Comparison of ENCODE assay signal across 12 mouse cellular contexts in the genomic region with DNA sequence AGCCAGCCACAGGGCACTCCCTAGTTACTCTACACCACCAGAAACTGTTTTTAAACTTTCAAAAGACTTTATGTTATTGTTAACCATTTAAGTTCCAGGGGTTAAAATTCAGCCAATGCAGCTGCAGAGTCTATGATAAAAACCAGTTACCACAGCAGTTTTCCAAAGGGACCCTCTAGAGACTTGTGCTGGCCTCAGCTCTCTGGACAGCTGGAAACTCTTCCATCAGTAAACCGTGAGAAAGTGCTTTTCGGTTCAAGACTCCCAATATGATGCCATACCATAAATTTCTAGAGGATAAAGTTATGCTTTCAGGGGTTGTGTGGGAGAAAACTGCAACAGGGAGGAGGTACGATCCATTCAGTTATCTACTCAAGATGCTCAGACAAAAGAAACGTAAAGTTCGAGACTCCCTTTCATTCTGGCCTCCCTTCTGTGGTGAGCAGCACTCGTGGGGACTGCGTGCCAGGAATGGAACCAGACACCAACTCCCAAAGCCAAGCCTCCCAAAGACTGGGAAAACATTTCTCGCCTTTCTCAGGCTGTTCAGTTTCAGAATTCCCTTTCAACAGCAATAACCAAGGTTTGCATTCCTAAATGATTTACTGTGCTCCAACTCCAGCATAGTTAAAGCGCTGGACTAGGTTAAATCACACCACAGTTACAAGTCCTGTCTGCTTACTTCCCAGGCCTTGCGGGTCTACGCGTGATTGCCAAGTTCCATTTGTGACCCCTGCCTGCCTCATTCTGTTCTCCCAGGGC. TPM values are rescaled to one million over a fixed set of nuclear protein-coding genes. Genes with fewer than 3 reads are reported as not detected.
DNase-seq lines count a peak whose midpoint lies in the region; ATAC-seq lines count a peak whose summit lies in the region.
"Had no signal": no experiment of that assay in that cellular context is flagged by ENCODE, and none has a peak within 500 bp of the region (broad histone marks: within the 10 kb centered on the region; RNA-seq: fewer than 3 reads in every experiment).

No protein-coding gene starts in this region.

- WGBS in lung, embryonic 16.5 days, result 58% methylated on average over 12 of the region's 12 CpGs
- 64% methylated on average over 12 of the region's 12 CpGs for WGBS in heart, embryonic 15.5 days

- no peak overlapping the region for H3K4me3 ChIP-seq in lung, embryonic 16.5 days (ENCODE audit: low read length)
- H3K4me3 ChIP-seq in heart, embryonic 15.5 days, result no peak overlapping the region
- H3K4me3 ChIP-seq: liver, embryonic 12.5 days had no signal

- no peak overlapping the region for H3K4me2 ChIP-seq in lung, embryonic 16.5 days (ENCODE audit: low read depth, low read length)
- no peak overlapping the region for H3K4me2 ChIP-seq in heart, embryonic 15.5 days
- H3K4me2 ChIP-seq: liver, embryonic 12.5 days had no signal

- no peaks in the 10 kb centered on the region for H3K27me3 ChIP-seq in lung, embryonic 16.5 days (ENCODE audit: control insufficient read depth, insufficient read depth, low read depth, low read length)
- no peaks in the 10 kb centered on the region for H3K27me3 ChIP-seq in heart, embryonic 15.5 days
- H3K27me3 ChIP-seq: liver, embryonic 12.5 days had no signal

- no peak overlapping the region for H3K9ac ChIP-seq in lung, embryonic 16.5 days (ENCODE audit: low read length)
- no peak overlapping the region for H3K9ac ChIP-seq in heart, embryonic 15.5 days
- H3K9ac ChIP-seq: liver, embryonic 12.5 days had no signal

- H3K9me3 ChIP-seq in lung, embryonic 16.5 days (ENCODE audit: control insufficient read depth, low read length), result no peaks in the 10 kb centered on the region
- H3K9me3 ChIP-seq in heart, embryonic 15.5 days (replicated peaks), result no peaks in the 10 kb centered on the region
- H3K9me3 ChIP-seq: G1E; liver, embryonic 12.5 days had no signal

- H3K36me3 ChIP-seq in lung, embryonic 16.5 days (ENCODE audit: control insufficient read depth, insufficient read depth, low read length), result 0 out of 2 replicates have a peak, but pooled peaks cover 4% of the 10 kb centered on the region
- peaks cover 25% of the 10 kb centered on the region for H3K36me3 ChIP-seq in heart, embryonic 15.5 days

- H3K4me1 ChIP-seq in lung, embryonic 16.5 days (replicated peaks; ENCODE audit: control insufficient read depth, insufficient read depth, low read length), result peaks cover 10% of the 10 kb centered on the region
- 0 out of 2 replicates have a peak, but pooled peaks cover 4% of the 10 kb centered on the region for H3K4me1 ChIP-seq in heart, embryonic 15.5 days (replicated peaks)
- H3K4me1 ChIP-seq: liver, embryonic 12.5 days had no signal

- no peak for DNase-seq in lung, postnatal 4 days
- peak; percentile 57 for DNase-seq in forelimb bud, embryonic 11.5 days (ENCODE audit: low read depth, low spot score)
- DNase-seq in skeletal muscle tissue, adult 2 months (ENCODE audit: low read depth, low spot score), result peak; percentile 58
- no peak for DNase-seq in embryo, embryonic 10.5 days (ENCODE audit: low spot score)
- DNase-seq in urinary bladder, postnatal 10 days (ENCODE audit: low spot score), result no peak
- DNase-seq: right cerebral cortex, postnatal 25 days; thymus, postnatal 14 days had no signal

- peak overlapping the region; percentile 56 for H3K27ac ChIP-seq in lung, embryonic 16.5 days (ENCODE audit: low read length)
- peak overlapping the region; percentile 66 for H3K27ac ChIP-seq in heart, embryonic 15.5 days
- H3K27ac ChIP-seq: liver, embryonic 12.5 days had no signal

- ATAC-seq in lung, embryonic 16.5 days (ENCODE audit: low read depth), result peak; percentile 76
- ATAC-seq in heart, embryonic 15.5 days (replicated peaks; ENCODE audit: insufficient number of reproducible peaks, insufficient read depth, low FRiP score, low read depth), result peak; percentile 72
- ATAC-seq: hindbrain, embryonic 16.5 days; liver, embryonic 12.5 days had no signal

RNA-seq across cellular contexts. Expression of a gene that starts 31.1 kb away (rescaled TPM):
- polyA plus RNA-seq in lung, embryonic 16.5 days (2015; fragmentation: Nextera tagmentation; extraction: Ambion mirVana), result 47.7 and 47.9 TPM in 2 replicates
- 29.0 and 29.1 TPM in 2 replicates for polyA plus RNA-seq in heart, embryonic 15.5 days (2015; fragmentation: Nextera tagmentation; extraction: Ambion mirVana)

Comparison
In these comparisons a context has a peak if more than half of its experiments do, and no peak if none do; other contexts are left out.
1. DNase-seq: peak in forelimb bud, embryonic 11.5 days (single experiment) and skeletal muscle tissue, adult 2 months (single experiment); none in lung, postnatal 4 days (0 of 2), embryo, embryonic 10.5 days (single experiment) and urinary bladder, postnatal 10 days (single experiment).